Mouse (Mus musculus): Measurements from ENCODE around the gene Doc2g.

The Doc2g gene

DNA sequence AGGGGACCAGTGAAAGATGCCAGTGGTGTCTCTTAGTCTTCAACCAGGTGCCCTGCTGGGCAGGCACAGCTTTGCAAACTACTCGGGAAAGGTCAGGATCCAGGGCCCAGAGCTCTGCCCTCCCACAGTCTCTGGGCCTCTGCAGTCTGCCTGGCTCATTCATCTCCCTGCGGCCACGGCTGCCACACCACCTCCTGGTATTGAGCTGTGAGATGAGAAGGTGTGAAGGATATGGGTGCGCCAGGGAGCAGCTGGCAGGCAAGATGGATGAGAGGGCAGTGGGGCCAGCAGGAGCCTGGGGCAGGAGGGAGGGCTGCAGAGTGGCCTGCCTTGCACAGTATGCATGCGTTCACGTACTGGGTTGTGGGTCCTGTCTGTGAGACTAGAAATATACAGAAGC, 12.3 kb upstream of the Doc2g start:
- CTCF ChIA-PET = interaction anchor here (0.9 kb wide), 1 partner anchor 10 kb away, joined by 3 read pairs; no protein-coding TSS in a partner anchor

DNA sequence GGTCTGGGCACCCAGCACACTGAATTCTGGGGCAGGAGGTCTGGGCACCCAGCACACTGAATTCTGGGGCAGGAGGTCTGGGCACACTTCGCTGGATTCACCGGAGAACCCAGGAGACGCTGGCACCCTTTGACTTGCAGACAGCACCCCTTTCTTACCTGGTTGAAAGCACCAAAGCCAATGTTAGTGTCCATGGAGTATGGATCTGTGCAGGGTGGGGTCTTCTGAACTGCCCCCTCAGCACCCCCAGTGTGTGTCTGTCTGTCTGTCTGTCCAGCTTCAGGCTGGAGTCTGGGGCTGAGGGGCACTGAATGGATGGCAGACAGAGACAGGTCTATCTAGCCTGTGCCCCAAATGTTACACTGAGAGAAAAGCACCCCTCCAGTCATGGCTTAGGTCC, 11.6 kb upstream of the Doc2g start:
- CTCF ChIA-PET = no interaction called here

DNA sequence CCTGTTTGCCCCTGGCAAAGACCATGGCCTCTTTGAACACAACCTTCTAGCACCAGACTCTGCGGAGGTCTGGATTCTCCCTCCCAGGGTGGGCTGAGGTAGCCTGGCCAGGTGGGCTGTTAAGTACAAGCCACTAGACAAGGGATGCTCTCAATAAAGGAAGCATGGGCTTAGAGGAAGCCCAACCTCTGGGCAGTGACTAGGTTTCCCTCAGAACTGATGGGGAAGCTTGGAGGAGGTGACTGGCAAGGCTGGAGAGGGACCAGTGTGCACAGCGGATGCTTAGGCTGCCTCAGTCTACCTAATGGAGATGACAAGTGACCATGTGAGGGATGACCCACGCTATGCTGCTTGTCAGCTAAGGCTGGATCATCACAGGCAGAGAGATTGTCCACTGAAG, 11.1 kb upstream of the Doc2g start:
- CTCF ChIA-PET = no interaction called here

DNA sequence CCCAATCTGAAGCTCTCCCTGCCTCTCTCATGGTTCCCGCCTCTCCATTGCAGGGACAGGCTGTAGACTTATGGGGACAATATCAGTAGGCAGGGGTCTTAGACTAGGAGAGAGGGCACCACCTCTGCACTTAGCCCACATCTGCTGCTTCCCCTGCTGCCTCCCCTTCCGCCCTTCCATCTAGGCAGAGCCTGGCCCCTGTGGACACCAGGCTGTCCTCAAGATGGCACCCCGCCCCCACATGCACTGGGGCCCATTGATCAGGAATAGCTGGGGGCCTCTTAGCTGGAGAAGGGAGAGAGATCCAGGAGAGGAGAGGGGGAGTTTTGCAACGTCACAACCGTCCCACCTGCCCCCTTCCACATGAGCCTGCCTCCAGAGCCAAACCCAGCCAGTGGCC, 10.7 kb upstream of the Doc2g start, which contains the start of gene Tbx10:
Gene Tbx10, plus strand, starts transcription at position 337 of the 400 bp plus-strand sequence.
- CTCF ChIA-PET = no interaction called here

DNA sequence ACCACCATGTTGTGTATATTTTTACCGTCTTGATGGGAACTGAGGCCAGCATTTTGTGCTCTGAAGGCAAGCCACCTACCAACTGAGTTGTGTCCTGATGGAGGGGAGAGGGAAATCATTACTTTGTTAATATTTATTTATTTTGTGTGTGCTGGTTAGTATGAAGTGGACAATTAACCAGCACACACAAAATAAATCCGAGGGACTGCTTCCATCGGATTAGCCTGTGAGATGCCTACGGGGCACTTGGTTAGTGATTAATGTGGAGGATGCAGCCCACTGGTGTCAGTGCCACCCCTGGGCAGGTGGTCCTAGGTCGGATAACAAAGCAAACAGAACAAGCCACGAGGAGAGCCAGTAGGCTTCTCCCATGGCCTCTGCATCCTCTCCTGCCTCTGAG, 8.2 kb upstream of the Doc2g start:
- CTCF ChIA-PET = interaction anchor here (0.7 kb wide), 1 partner anchor 90 kb away, joined by 7 read pairs; no protein-coding TSS in a partner anchor

DNA sequence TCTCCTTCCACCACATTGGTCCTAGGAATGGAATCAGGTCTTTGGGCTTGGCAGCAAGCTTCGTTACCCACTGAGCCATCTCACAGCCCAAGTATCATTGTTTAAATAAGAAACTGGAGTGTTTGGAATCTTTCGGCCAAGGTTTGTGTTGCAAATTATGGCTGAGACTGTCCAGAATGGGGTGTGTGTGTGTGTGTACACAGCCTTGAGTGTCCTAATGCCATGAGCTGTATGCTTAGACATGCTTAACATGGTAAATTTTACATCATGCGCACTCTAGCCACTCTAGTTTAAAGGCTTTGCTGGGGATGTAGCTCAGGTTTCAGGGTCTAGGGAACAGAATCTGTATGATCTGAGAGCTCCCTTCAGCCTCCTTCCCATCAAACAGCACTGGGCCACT, 7.6 kb upstream of the Doc2g start:
- CTCF ChIA-PET = interaction anchor here (0.7 to 1.1 kb wide), 2 partner anchors 9 to 91 kb away, joined by 3 to 7 read pairs; partner anchors contain the start of gene Acy3

DNA sequence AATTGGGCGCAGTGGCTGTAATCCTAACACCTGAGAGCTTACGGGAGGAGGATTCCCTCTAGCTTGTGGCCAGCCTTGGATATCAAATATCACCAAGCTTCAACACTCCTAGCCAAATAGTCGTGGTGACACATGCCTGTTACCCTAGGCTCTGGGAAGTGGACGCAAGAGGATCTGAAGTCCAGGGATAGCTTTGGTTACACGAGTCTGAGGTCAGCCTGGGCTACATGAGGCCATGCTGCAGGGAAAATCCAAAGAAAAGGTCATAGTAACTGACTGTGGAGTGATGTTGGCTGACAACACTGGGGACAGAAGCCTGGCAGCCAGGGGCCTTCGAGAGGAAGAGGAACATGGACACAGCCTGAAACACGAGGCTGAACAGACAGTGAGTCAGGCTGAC, 7.0 kb upstream of the Doc2g start:
- CTCF ChIA-PET = interaction anchor here (1.1 kb wide), 1 partner anchor 10 kb away, joined by 3 read pairs; the partner anchor contains the start of gene Acy3

DNA sequence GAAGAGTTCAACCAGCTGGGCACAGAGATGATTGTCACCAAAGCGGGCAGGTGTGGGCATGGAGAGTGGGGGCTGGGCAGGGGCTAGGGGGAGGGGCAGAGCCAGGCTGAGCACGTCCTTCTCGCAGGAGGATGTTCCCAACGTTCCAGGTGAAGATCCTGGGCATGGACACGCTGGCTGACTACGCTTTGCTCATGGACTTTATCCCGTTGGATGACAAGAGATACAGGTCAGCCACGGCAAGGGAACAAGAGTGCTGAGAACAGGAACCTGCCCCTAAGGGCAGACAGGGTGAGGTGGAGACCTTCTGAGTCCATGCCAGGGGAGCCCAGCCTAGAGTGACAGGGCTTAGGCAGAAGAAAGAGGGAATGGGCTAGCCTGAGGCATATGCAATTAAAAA, 6.4 kb upstream of the Doc2g start:
- CTCF ChIA-PET = no interaction called here

DNA sequence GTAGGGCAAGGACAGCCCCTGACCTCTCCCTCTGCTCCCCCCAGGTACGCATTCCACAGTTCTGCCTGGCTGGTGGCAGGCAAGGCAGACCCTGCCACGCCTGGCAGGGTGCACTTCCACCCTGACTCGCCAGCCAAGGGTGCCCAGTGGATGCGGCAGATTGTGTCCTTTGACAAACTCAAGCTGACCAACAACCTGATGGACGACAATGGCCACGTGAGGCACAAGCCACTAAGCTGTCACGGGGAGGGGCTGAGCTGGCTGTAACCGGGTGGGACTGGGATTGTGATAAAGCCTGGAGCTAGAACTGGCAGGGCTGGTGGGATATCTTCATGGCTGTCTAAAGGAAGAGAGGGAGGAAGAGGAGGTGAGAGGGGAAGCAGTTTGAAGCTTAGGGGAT, 5.9 kb upstream of the Doc2g start:
- CTCF ChIA-PET = no interaction called here

DNA sequence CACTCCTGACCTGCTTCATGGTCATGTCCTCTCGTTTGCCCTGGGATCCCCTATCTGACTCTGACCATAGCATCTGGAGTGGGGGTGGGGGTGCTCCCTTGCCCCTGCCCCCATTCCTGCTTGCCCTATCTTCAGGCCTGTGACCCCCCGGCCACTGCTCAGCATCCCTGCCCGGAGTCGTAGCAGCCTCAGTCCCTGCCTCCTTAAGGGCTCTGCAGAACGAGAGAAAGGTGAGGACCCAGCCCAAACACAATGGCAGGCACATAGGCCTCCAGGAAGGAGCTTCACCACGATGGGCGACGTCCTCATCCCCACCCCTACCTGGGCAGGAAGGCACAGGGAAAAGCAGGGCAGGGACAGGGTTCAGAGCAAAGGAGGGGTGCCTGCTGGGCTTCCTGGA, 4.8 kb upstream of the Doc2g start:
- CTCF ChIA-PET = no interaction called here

DNA sequence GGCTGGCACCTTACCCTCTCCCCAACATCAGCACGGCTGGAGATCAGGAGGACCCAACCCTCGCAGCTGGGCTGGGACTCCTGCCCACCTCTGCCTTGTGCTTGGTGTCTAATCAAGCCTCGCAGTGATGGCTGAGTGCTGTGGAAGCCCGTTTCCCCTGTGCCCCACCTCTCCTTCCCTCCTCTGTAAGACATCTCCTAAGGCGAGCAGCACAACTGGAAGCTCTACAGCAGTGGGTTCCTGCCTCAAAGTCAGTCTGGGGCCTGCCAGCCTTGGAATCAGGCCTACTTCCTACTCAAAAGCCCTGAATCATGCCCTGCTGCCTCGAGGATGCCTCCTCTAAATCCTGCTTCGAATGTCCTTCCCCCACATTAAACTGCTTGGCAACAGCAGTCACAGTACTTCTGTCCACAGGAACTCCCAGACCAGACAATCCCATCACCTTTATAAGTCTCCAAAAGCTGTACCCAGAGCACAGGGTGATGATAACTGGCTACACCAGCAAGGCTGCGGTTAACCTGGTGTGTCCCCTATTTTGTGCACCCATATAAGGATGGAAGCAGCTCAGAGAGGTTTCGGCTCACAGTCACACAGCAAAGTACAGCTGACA, 3.9 kb upstream of the Doc2g start:
- CTCF ChIA-PET = no interaction called here

DNA sequence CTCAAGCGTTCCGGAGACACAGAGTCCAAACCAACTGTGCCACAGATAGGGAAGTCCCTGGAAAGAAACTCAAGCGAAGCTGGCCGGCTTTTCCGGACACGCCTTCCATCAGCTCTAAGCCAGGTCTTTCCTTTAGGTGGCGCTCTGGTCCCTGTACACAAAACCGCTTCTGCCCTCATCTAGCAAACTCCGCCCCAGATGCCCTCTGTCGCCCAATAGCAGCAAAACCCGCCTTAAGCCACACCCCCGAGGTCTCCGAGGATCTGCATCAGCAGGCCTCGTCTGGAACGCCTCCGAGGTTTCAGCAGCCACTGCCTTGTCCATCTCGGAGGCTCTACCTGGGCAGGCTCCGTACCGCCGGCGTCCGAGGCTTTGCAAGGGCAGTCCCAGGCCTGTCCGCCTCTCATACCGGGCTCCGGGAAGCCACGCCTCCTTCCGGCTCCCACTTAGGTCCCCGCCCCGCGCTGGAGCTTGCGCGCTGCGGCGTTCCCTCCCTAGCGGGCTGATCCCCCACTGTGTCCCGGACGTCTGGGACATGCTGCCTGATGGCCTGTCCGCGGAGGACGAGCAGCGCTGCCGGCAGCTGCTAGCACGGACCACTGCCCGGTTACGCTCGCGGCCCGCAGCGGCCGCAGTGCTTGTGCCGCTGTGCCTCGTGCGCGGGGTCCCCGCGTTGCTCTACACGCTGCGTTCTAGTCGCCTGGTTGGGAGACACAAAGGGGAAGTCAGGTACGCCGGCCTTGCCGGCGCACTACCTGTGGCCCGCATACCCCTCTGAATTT, 2.8 kb upstream of the Doc2g start, which contains the start of the genes Nudt8 and Gm49405:
Gene Nudt8, plus strand, starts transcription at position 462 of the 782 bp plus-strand sequence.
Gene Gm49405, plus strand, starts transcription at position 508 of the 782 bp plus-strand sequence.
- CTCF ChIA-PET = interaction anchor here (0.6 to 1.4 kb wide), 5 partner anchors 11 to 295 kb away, joined by 3 to 12 read pairs (median 4); no protein-coding TSS in a partner anchor

DNA sequence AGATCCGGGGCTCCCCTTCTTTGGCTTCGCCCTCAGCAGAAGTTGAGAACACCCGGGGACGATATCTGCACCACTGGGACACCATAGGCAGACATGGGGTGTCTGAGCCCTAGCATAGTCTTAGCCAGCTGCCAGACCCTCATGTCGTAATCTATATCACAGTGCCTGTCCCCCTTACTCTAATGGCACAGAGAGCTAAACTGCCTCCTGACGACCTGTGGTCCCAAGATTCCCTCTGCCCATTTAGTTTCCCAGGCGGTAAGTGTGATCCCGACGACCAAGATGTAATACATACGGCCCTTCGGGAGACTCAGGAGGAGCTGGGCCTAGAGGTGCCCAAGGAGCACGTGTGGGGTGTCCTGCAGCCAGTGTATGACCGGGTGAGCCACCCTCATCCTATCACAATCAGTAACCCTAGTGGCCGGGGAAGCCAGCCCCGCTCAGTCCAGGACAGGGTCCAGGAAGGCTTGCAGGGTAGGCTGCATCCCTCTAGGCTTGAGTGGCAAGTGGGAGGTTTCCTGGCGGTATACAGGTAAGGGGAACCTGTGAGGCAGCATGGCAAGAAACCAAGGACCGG, 2.1 kb upstream of the Doc2g start:
- CTCF ChIA-PET = interaction anchor here (0.6 to 1.4 kb wide), 3 partner anchors 10 to 180 kb away, joined by 4 to 7 read pairs (median 4); no protein-coding TSS in a partner anchor

DNA sequence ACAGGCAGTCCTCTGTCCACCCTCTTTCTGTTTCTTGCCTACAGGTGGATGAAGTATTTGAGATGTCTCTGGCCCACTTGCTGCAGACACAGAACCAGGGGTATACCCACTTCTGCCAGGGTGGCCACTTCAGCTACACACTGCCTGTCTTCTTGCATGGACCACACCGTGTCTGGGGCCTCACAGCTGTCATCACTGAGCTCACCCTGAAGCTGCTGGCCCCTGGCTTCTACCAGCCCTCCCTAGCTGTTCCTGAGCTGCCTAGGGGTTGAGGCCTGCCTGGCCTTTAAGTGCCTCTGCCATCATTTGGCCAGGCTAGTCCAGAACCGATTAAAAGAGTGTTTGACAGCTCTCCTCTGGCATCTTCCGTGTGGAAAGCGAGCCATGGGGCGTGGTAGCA, 1.4 kb upstream of the Doc2g start:
- CTCF ChIA-PET = interaction anchor here (0.6 kb wide), 1 partner anchor 179 kb away, joined by 4 read pairs; no protein-coding TSS in a partner anchor

DNA sequence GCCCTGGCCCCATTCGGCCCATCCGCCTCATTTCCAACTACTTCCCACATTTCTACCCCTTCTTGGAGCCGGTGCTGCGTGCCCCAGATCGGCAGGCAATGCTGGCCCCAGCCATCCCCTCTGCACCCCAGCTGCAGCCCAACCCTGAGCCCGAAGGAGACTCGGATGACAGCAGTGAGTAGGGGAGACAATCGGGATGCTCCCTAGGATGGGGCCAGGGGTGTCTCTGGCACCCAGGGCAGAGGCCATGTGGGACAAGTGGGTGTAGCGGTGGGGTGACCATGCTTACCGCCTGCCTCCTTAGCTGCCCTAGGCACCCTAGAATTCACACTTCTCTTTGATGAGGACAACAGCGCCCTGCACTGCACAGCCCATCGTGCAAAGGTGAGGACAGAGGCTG, 528 bp downstream of the Doc2g start:
- CTCF ChIA-PET = no interaction called here

DNA sequence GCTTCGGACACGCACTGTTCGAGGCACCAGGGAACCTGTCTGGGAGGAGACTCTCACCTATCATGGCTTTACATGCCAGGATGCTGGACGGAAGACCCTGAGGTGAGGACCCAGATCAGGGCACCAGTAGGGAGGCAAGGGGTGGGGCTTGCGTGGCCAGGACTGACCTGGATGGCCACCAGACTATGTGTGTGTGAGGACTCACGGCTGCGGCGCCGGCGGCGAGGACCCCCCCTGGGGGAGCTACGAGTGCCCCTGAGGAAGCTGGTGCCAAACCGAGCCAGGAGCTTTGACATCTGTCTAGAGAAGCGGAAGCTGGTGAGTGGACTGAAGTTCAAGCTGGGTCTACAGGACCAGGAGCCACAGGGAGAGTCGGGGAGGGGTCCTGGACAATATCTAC, 1.2 kb downstream of the Doc2g start:
- CTCF ChIA-PET = interaction anchor here (0.5 kb wide), 1 partner anchor 11 kb away, joined by 3 read pairs; no protein-coding TSS in a partner anchor

DNA sequence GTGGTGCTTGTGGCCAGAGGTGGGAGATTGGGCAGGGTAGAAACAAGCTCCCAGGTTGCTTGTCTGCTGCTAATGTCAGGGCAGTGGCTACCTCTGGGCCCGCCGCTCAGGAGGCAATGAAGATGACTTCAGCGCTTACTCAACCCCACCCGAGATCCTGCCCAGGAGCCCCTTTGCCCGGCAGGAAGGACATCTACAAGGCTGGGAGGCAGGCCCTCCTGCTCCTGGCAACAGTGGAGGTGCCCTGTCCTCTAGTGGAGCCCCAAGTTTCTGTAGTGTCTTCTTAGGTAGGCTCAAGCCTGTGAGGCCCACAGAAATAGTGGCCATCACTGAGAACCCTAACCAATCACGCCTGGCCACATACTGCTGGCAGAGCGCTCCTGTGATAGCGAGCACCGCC, 2.0 kb downstream of the Doc2g start:
- CTCF ChIA-PET = no interaction called here

DNA sequence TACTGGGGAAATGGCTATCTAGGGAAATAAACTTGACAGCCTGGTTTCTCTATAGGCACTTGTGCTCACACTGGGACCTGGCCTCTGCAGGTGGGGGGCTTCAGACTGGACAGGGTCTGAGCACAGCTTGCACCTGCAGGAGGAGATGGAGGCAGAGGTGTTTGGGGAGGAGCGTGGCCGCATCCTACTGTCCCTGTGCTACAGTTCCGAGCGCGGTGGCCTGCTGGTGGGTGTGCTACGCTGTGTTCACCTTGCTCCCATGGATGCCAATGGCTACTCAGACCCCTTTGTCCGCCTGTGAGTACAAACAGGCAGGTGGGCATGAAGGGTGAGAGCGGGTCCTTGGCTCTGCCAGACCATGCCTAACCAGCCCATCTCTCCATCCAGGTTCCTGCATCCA, 2.9 kb downstream of the Doc2g start:
- CTCF ChIA-PET = no interaction called here

DNA sequence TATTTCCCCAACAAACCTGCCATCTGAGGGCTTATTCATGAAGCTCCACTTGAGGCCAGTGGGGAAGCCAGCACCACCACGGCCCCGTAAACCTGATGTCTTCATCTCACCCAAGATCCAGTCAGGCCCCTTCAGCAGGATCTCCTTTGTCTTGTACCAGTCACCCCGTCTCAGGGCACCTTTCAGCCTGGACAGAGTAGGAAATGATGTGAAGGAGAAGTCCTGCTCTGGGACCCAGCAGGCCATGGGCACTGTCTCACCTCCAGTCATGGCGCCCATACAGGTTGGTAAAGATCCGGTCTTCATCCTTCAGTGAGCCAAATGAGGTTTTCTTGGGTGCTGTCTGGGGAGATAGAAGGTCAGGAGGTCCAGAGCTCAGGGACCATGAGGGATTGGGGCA, 8.0 kb downstream of the Doc2g start:
- CTCF ChIA-PET = interaction anchor here (1.5 kb wide), 1 partner anchor 11 kb away, joined by 7 read pairs; the partner anchor contains the start of genes Gm49405 and Nudt8

DNA sequence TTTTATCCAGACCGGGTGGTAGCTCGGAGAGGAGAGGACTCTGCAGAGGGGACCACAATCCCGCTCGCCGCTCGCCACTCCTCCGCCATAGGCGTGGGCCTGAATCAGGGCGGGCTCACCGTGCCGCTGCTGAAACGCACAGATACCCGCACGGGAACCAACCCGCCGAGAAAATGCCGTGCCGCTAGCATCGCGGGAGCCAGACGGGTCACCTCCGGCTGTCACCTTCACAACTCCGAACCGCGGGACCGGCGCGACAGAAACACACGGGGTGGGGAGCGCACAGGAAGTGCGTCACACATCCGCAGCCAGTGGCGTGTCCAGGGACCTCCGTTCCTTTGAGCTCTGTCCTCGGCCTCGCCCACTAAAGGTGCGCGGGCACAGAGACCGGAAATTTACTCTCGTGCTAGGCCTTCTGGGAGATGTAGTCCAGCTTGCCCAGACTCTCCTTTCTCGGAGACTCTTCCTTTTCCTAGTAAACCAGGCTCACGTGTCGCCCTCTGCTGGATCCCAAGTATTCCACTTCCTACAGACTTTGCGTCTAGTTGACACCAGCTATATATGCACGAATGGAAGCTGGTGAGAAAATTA, 9.4 kb downstream of the Doc2g start, which contains the start of gene Ndufv1:
Gene Ndufv1, minus strand, starts transcription at position 375 of the 591 bp plus-strand sequence.
- CTCF ChIA-PET = interaction anchor here (0.7 kb wide), 1 partner anchor 216 kb away, joined by 3 read pairs; no protein-coding TSS in a partner anchor

DNA sequence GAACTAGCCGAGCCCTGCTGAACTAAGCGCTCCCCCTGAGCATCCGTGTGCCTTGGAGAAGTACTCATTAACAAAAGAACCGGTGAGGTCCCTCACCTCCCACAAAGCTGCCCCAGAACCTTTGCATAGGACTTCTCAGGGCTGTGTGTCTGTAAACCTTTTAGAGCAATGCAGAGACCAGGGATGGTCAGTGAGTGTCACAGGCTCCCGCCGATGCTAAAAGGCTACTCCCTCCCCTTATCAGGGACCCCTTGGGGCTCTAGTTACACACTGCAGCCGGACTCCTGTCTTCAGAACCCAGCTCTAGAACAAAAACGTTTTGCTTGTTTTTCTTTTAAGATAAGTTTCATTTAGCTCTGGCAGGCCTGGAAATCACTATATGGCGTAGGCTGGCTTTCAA, 10.0 kb downstream of the Doc2g start:
- CTCF ChIA-PET = no interaction called here

DNA sequence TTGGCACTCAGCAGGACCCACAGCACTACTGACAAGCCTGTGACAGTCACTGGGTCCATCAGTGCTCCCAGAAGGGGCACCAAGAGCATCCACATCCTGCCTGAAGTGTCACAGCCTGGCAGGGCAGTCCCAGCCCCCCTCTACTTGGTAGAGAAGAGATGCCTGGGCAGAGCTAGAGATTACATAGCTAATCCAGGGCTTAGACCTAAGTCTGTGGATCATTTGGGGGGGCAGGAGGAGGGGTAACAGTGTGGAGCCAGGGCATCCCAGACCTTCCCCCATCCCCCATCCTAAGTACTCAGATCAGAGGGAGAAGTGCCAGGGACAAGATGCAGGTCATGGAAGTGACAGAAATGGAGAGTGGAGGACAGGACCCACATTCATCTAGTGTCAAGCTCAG, 11.7 kb downstream of the Doc2g start:
- CTCF ChIA-PET = no interaction called here
